Mouse (Mus musculus): Measurements from ENCODE around the gene Thap7.

DNA sequence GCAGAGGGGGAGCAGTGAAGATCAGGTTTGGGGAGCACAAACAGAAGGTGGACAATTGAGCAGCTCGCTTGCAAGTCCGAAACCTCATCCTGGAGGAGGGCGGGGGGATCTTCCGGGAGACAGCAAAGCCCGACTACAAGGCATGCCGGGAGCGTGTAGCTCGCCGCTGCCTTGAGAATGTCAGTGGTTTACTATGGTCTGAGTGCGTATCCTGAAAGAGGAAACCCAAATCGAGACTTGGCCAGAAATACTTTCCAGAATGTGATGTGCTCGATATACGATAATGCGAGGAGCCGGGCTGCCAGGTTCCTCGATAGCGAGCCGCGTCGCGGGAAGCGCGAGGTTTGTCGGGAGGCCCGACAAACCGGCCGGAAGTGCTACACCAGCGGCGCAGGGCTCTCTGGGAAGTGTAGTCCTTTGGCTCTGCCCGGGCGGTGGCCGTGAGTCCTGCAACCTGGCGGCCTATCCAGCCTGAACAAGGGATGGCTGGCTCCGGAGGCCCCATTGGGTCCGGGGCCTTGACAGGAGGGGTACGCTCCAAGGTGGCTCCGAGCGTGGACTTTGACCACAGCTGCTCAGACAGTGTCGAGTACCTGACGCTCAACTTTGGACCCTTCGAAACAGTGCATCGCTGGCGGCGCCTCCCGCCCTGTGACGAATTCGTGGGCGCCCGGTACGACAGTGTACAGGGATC is 22.2 kb downstream of the Thap7 start, which contains the start of gene Lztr1:
- TF ChIP-seq CTCF (IDR thresholded peaks at IDR 0.05; ENCODE audit: low read depth), result 0 out of 2 replicates have a peak, but pooled peaks have one; percentile 1
- TF ChIP-seq EP300 (IDR thresholded peaks at IDR 0.05; ENCODE audit: low read depth), result no peak
